Mouse (Mus musculus) lung, postnatal 0 days (tissue): Measurements from ENCODE around the gene Gm49340. TPM values are rescaled to one million over a fixed set of nuclear protein-coding genes. Genes with fewer than 3 reads are reported as not detected.

ENCODE experiments used
- ATAC-seq: fragments of 200-750 bp; cut with Nextera tagmentation; 2 replicates; pipeline ENCODE4 v1.8.0; 2017; ENCODE audit warnings: moderate library complexity
- DNase-seq: peaks from one replicate; pipeline ENCODE4 v3.0.0-alpha.2; 2016; ENCODE audit warnings: low spot score
- H3K27ac ChIP-seq: fragments of 300-500 bp; sonication (generic); 2 replicates; pipeline ENCODE4 v1.5.1; 2014; ENCODE audit warnings: antibody characterized with exemption, mild to moderate bottlenecking, low read length, mixed read lengths
- H3K27me3 ChIP-seq: fragments of 300-500 bp; sonication (generic); replicated peaks from 2 replicates; pipeline ENCODE4 v1.6.1; 2014; ENCODE audit warnings: low read length, mixed read lengths; ENCODE audit not compliant: insufficient read depth
- H3K36me3 ChIP-seq: fragments of 300-500 bp; sonication (generic); 2 replicates; pipeline ENCODE4 v1.6.1; 2014; ENCODE audit warnings: low read length, mixed read lengths; ENCODE audit not compliant: insufficient read depth
- H3K4me1 ChIP-seq: fragments of 300-500 bp; sonication (generic); 2 replicates; pipeline ENCODE4 v1.6.1; 2014; ENCODE audit warnings: antibody characterized with exemption, low read depth, low read length, mixed read lengths; ENCODE audit not compliant: insufficient read depth
- H3K4me2 ChIP-seq: fragments of 300-500 bp; sonication (generic); replicated peaks from 2 replicates; pipeline ENCODE4 v1.6.1; 2014; ENCODE audit warnings: low read depth, mild to moderate bottlenecking, low read length, moderate library complexity, mixed read lengths
- H3K4me3 ChIP-seq: fragments of 300-500 bp; sonication (generic); 2 replicates; pipeline ENCODE4 v1.5.1; 2014; ENCODE audit warnings: low read depth, low read length
- H3K9ac ChIP-seq: fragments of 300-500 bp; sonication (generic); replicated peaks from 2 replicates; pipeline ENCODE4 v1.6.1; 2014; ENCODE audit warnings: low read depth, mild to moderate bottlenecking
- H3K9me3 ChIP-seq: fragments of 300-500 bp; sonication (generic); 2 replicates; pipeline ENCODE4 v1.6.1; 2016; ENCODE audit warnings: low read length, mixed read lengths
- CTCF ChIP-seq: IDR thresholded peaks from 2 replicates; pipeline ENCODE4 v1.5.1; 2016; ENCODE audit warnings: antibody characterized with exemption, mild to moderate bottlenecking
- EP300 ChIP-seq: IDR thresholded peaks from 2 replicates; pipeline ENCODE4 v1.6.1; 2016; ENCODE audit warnings: antibody characterized with exemption, mild to moderate bottlenecking, control low read depth
- WGBS: fragments of 180-500 bp; shearing (Covaris S2); extraction: QIAGEN DNeasy Blood & Tissue Kit; methylation state at CpG from one replicate; pipeline ENCODE4 v1.1.7; 2014; 5-methylcytosine and 5-hydroxymethylcytosine counted together
- polyA plus RNA-seq: library from polyadenylated mRNA; unstranded; fragments of >200 nt; fragmentation: Nextera tagmentation; extraction: Ambion mirVana; gene quantifications from 2 replicates; pipeline ENCODE4 v1.2.1, GENCODE M21; 2015

Gene Gm49340
- polyA plus RNA-seq, 1 experiment from 2014 or later, result not detected

- Histone ChIP-seq H3K4me1 (no peaks in the 10 kb centered on the region), H3K27me3 (no peaks in the 10 kb centered on the region), H3K9me3 (no peaks in the 10 kb centered on the region), H3K4me2 (peak overlapping the region; percentile 29), H3K4me3 (no peak overlapping the region), H3K27ac (peak overlapping the region; percentile 28; the same call in 1 of the 2 replicates), H3K36me3 (no peaks in the 10 kb centered on the region), H3K9ac (no peak overlapping the region)
- no peak for TF ChIP-seq EP300
- no peak for TF ChIP-seq CTCF
- 28% methylated on average over 12 of the region's 12 CpGs for WGBS
- DNase-seq (peak; percentile 68), ATAC-seq (peak; percentile 70)
Observed at GRCm38 (mm10) chr11:73326485-73326886, 3.1 kb upstream of the Gm49340 start.

GRCm38 (mm10) chr11:73327361-73327760 is 2.2 kb upstream of the Gm49340 start:
- no peaks in the 10 kb centered on the region for H3K27me3 ChIP-seq
- WGBS, result 60% methylated on average over 4 of the region's 4 CpGs
- no peak overlapping the region for H3K27ac ChIP-seq
- ATAC-seq (peak; percentile 53; the same call in 1 of the 2 replicates), DNase-seq (peak; percentile 24)
- no peak overlapping the region for H3K4me2 ChIP-seq
- no peak overlapping the region for H3K4me3 ChIP-seq
- no peak for TF ChIP-seq EP300
- no peak for TF ChIP-seq CTCF
- no peaks in the 10 kb centered on the region for H3K9me3 ChIP-seq
- H3K36me3 ChIP-seq, result no peaks in the 10 kb centered on the region
- H3K4me1 ChIP-seq, result no peaks in the 10 kb centered on the region
- no peak overlapping the region for H3K9ac ChIP-seq

DNA sequence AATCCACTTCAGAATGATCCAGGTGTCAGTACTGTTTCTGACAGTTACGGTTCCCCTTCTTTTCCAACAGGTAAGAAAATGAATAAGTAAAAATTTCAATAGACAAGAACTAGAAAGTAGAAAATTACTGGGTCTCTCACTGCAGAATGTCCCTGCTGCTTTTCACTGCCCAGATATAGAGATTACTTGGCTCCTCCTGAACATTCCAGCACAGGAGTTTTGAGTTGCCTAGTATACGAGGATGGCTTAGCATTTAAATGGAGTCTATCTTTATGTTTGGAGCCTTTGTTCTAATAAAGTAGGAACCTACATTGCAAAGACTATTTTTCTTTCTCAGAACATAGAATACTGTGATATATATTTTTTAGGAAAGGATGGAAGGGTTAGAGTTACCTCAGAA is 3.8 kb downstream of the Gm49340 start:
- Histone ChIP-seq H3K4me1 (no peaks in the 10 kb centered on the region), H3K4me3 (no peak overlapping the region), H3K4me2 (no peak overlapping the region), H3K27ac (no peak overlapping the region), H3K27me3 (no peaks in the 10 kb centered on the region), H3K9me3 (no peaks in the 10 kb centered on the region), H3K36me3 (no peaks in the 10 kb centered on the region), H3K9ac (no peak overlapping the region)
- TF ChIP-seq EP300 (no peak), CTCF (no peak)
- 72% methylated on average over 2 of the region's 2 CpGs for WGBS
- DNase-seq (no peak), ATAC-seq (no peak)

DNA sequence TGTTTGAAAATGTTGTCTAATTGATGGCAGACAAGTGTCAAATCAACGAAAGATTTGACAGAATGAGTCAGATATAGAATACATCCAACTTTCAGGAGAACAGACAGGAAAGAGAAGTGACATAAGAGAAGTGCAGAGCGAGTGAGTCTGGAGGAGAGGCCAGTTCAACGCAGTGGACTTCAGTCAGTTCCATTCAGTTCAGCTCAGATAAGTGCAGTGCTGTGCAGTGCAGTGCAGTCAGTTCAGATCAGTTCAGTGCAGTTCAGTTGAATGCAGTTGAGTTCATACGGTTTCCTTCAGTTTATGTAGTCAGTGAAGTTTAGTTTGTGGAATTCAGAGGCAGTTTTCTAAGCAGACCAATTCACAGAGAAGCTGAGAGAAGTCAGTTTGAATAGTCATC is 7.4 kb downstream of the Gm49340 start:
- no peaks in the 10 kb centered on the region for H3K9me3 ChIP-seq
- H3K4me2 ChIP-seq, result no peak overlapping the region
- DNase-seq (no peak), ATAC-seq (no peak)
- no peaks in the 10 kb centered on the region for H3K36me3 ChIP-seq
- H3K4me1 ChIP-seq, result no peaks in the 10 kb centered on the region
- H3K27me3 ChIP-seq, result no peaks in the 10 kb centered on the region
- TF ChIP-seq EP300 (no peak), CTCF (no peak)
- no peak overlapping the region for H3K9ac ChIP-seq
- WGBS, result 69% methylated on average over 4 of the region's 4 CpGs
- H3K4me3 ChIP-seq, result no peak overlapping the region
- no peak overlapping the region for H3K27ac ChIP-seq

GRCm38 (mm10) chr11:73350483-73350882 is 20.9 kb downstream of the Gm49340 start, which contains the start of gene Olfr20:
TSS of gene Olfr20 (plus strand) at chr11:73350783.
- ATAC-seq, result no peak
- Histone ChIP-seq H3K9ac (no peak within 1 kb of the TSS), H3K36me3 (no peaks in the 10 kb centered on the region), H3K4me3 (no peak within 1 kb of the TSS), H3K27ac (no peak within 1 kb of the TSS), H3K9me3 (no peaks in the 10 kb centered on the region), H3K4me2 (no peak within 1 kb of the TSS), H3K4me1 (no peaks in the 10 kb centered on the region), H3K27me3 (no peaks in the 10 kb centered on the region)
- no peak for TF ChIP-seq EP300
- TF ChIP-seq CTCF, result no peak
- 33% methylated on average over 3 of the region's 3 CpGs for WGBS
- DNase-seq, result no peak

- ATAC-seq (no peak), DNase-seq (no peak)
- Histone ChIP-seq H3K27me3 (no peaks in the 10 kb centered on the region), H3K4me3 (no peak within 1 kb of the TSS), H3K4me2 (no peak within 1 kb of the TSS), H3K9ac (no peak within 1 kb of the TSS), H3K27ac (no peak within 1 kb of the TSS), H3K9me3 (no peaks in the 10 kb centered on the region), H3K36me3 (no peaks in the 10 kb centered on the region), H3K4me1 (no peaks in the 10 kb centered on the region)
- 83% methylated on average over 2 of the region's 2 CpGs for WGBS
- TF ChIP-seq EP300 (no peak), CTCF (no peak)
Observed at GRCm38 (mm10) chr11:73370946-73371345, 41.4 kb downstream of the Gm49340 start, which contains the start of gene Olfr376. TSS of gene Olfr376 (plus strand) at chr11:73371246.

DNA sequence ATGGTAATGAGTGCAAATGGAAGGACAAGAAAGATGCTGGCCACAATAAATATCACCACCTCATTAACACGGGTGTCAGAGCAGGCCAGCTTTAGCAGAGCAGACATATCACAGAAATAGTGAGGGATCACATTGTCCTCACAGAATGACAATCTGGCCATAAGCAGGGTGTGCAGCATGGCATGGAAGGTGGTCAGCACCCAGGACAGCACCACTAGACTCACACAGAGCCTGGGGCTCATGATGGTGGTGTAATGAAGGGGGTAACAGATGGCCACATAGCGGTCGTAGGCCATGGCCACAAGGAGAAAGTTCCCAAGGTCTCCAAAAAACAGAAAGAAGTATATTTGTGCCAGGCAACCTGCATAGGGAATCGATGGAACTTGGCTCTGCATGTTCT is 65.8 kb downstream of the Gm49340 start:
- Histone ChIP-seq H3K9ac (no peak overlapping the region), H3K4me1 (no peaks in the 10 kb centered on the region), H3K9me3 (no peaks in the 10 kb centered on the region), H3K27me3 (no peaks in the 10 kb centered on the region), H3K36me3 (no peaks in the 10 kb centered on the region), H3K4me2 (no peak overlapping the region), H3K4me3 (no peak overlapping the region), H3K27ac (no peak overlapping the region)
- no peak for TF ChIP-seq EP300
- TF ChIP-seq CTCF, result no peak
- ATAC-seq (no peak), DNase-seq (no peak)
- WGBS, result 56% methylated on average over 4 of the region's 4 CpGs
